Mouse (Mus musculus): Measurements from ENCODE around the gene Cela3a. TPM values are rescaled to one million over a fixed set of nuclear protein-coding genes. Genes with fewer than 3 reads are reported as not detected.
"Not testable (repeated sequence)": the region's sequence is repeated elsewhere in the genome, so short reads cannot be mapped to it uniquely, and the experiment has no call there.

The Cela3a gene
- total RNA-seq, 2 experiments from 2014 or later: not detected

- DNase-seq: peak; percentile 25
Measured at GRCm38 (mm10) chr4:137414936-137415335, 5.3 kb upstream of the Cela3a start.

DNA sequence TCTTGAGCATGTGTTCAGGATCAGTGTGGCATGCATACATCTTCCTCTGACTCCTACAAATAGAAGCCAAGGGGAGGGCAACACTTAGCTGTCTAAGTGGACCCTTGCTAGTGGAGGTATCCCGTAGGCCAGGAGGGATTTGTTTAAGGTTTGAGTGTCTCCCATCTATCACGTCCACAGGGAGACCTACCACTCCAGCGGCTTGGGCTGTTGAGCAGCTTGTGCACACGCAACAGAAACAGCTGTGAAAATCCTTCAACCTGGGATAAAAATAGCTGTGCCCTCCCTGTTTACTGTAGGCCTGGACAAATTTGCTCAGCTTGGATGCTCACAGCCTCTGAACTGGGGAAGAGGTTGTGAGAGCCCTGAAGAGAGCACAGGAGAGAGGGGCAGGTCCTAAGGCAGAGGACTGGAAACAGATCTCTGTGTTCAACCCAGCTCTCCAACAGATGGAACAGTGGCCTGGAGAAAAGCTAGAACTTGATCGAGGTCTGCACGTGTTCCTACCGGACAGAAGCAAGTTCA, 2.7 kb upstream of the Cela3a start:
- not testable (repeated sequence) for DNase-seq

- DNase-seq: no peak
Measured at GRCm38 (mm10) chr4:137405571-137405970, 4.0 kb downstream of the Cela3a start.

GRCm38 (mm10) chr4:137396641-137397525, 12.7 kb downstream of the Cela3a start:
- DNase-seq: peak; percentile 77

GRCm38 (mm10) chr4:137393378-137394135, 16.0 kb downstream of the Cela3a start:
- DNase-seq: peak; percentile 70

DNA sequence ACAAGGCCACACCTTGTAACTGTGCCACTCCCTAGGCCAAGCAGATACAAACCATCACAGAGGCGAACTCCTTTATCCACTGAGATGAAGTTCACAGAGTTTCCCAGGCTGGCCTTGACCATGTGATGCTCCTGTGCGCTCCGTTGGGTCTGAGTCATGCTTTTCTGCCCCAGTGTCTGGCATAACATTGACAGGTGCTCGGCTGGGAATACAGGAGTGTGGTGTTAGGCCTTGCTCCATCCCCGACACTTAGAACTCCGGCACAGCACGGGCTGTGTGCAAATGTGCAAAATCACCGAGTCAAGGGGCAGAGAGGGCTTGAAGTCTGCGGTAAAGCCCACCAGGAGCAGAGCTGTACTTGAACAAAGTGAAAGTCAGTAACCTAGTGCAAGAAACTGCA, 16.7 kb downstream of the Cela3a start:
- peak; percentile 44 for DNase-seq

DNA sequence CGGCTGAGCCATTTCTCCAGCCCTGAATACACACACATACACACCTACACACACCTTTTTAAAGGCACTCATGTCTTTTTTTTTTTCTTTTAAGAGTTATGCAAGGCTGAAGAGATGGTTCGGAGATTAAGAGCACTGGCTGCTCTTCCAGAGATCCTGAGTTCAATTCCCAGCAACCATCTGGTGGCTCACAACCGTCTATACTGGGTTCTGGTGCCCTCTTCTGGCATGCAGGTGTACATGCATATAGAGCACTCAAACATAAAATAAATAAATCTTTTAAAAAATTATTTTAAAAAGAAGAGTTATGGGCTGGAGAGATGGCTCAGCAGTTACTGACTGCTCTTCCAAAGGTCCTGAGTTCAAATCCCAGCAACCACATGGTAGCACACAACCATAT, 18.3 kb downstream of the Cela3a start:
- no peak for DNase-seq

DNA sequence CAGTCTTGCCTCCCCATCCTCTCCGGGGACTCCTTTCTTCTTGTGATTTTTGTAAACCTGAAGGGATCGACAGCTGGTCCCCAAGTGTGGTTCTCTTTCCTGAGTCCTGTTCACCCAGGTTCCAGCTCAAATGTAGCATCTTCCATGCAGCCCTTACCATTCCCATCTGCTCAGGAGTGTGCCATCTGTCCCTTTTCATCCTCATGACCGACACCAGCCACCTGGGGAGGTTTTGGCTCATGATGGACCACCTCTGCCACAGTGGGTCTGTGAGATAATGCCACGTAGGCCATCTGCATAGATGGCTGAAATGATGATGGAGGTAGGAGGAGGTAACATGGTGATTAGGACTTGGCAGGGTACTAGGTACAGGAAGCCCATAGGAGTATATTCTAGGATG, 19.4 kb downstream of the Cela3a start:
- no peak for DNase-seq

DNA sequence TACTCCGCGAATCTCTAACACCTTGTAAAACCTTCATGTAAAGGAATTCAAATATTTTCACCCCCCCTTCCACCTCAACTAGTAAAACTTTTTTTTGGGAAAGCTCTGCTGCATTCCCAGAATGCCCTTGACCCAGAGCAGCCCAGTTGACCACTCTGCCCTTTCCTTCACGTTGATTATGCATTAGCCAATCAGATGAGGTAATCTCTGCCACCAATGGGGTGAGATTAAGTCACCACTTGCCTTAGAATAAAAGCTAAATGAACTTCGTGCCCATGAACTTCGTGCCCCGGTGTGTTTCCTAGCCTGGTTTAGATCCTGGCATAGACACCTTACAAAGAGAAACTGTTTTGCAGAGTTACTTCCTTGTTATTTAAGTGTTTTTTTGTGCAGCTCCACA, 20.6 kb downstream of the Cela3a start:
- peak; percentile 66 for DNase-seq

DNA sequence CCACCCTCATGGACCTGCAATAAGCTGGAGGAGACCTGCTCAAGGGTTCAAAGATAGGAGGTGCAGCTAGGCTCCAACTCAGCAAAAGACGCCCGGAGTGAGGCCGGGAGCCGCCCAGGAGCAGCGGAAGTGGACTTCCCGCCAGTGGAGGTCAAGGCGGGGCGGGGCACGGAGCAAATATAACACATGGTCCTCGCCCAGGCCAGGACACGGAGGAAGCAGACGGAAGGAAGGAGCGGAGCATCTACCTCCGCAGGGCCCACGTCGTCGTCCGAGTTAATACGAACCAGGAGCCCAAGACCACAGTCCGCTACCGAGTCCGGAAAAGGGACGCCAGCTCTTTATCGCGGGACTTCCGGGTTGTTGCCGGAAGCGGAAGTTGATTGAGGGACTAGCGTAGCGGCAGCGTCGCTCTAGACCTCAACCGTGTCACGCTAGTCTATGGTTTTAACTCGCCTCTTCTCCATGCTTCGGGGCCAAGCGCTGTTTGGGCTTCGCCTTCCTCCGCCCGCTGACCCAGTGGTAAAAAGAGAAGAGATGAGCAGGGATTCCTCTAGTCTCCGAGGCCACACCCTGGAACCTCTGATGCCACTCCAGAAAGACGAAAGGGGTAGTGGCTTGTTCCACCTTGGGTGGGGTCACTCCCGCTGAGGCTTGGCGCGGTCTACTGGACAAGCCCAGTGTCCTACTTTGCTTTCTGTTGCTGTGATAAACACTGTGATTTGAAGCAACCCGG, 21.4 kb downstream of the Cela3a start:
- peak; percentile 87 for DNase-seq

- DNase-seq: no peak
Measured at GRCm38 (mm10) chr4:137387482-137388058, 22.0 kb downstream of the Cela3a start.

DNA sequence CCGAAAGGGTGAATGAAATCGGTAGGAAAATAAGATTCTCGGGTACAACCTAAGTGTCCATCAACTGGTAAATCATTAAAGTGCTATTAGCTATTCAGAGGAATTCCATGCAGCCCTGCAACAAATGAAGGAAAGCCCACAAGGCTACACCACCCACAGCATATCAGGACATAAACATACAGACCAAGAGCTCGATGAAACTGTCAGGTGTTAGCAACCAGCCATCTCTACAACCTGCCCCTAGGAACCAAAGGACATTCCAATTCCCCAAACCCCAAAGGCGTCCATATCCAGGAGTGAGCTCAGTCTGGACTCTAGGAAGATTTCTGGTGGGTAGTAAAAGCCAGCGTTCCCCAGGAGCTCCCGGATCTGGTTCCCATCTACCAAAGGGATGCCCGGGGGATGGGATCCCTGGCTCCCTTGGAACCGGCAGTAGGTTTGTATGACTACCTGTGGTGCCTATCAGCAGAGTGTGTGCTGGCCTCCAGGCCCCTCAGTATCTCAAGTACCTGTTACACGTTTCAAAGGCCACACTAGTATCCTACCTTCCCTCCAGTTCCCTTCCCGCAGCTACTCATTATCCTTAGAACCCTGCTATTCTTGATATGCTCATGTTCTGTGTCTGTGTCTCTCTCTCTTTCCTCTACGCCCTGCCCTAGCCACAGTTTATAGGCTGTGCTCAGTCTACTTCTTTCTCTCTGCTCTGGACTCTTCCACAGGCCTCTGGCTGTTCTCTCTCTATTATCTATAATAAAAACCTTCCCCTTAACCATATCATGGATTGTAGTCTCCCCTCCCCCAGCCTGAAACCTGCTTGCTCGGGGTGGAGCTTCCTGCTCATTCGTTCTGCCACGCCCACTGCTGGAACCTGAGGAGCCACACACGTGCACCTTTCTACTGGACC, 28.6 kb downstream of the Cela3a start:
- no peak for DNase-seq

DNA sequence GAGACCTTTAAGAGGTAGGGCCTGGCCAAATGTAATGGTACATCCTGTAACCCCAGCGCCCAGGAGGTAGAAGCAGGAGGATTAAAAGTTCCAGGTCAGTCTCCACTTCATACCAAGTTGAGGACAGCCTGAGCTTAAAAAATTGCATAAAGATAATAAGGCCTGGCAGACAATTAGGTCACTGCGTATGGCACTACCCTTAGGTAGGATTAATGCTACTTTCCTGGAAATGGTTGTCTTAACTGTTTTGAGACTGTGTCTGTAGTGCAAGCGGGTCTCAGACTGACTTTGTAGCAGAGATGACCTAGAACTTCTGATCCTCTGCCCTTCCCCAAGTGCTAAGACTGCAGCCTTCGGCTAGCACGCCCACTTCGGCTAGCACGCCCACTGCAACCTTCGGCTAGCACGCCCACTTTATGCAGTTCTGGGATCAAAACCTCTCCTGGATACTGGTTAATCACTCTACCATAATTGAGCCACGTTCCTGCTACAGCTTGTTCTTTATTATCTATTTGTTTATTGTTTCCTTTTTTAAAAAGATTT, 29.8 kb downstream of the Cela3a start:
- no peak for DNase-seq

- DNase-seq: no peak
Measured at GRCm38 (mm10) chr4:137379085-137379484, 30.5 kb downstream of the Cela3a start.

GRCm38 (mm10) chr4:137377526-137378304, 31.9 kb downstream of the Cela3a start:
- DNase-seq: no peak

DNA sequence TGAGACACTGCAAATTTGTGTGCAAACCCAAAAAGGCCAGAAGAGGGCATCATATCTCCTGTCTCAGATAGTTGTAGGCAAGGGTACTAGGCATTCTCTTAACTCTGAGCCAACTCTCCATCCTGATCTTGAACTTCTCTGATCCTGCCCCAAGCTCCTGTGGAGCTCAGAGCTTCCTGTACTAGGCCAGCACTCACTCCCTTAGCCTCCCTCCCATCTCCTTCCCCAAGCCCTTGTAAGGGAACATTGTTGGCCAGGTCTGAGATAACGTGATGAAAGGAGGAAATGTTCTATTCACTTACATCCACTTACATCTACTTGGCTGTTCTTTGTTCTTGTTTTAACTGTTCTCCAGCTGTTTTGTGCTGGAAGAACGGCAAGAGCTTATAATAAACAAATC, 32.8 kb downstream of the Cela3a start:
- DNase-seq: no peak

- DNase-seq: peak; percentile 57
Measured at GRCm38 (mm10) chr4:137375314-137376278, 34.0 kb downstream of the Cela3a start.

- no peak for DNase-seq
Measured at GRCm38 (mm10) chr4:137373711-137374110, 35.9 kb downstream of the Cela3a start.
